Mouse (Mus musculus): ENCODE measurements around the gene Clec2g.

DNA sequence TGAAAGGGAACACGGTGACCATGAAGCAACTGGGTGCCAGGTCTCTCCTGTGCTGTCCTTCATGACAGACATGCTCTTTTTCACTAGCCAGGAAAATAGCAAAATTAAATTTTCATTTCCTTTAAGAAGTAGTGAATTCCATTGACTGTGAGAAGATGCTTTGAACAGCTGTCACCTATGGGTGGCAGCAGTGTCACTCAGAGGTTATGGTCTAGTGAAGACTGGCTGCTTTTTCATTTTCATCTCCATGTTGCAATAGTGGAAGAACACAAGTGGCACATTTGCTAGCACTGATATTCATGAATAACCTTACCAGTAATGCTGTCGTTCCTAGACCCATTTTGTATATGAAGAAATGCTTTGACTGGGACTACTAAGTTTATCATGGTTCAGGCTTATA, 99.2 kb downstream of the Clec2g start:
- TF ChIP-seq CTCF (IDR thresholded peaks at IDR 0.05; ENCODE audit: low read depth, low read length) (no peak), GATA2 (IDR thresholded peaks at IDR 0.05; ENCODE audit: borderline replicate concordance, low read depth, low read length) (no peak), POLR2AphosphoS5 (IDR thresholded peaks at IDR 0.05; ENCODE audit: insufficient replicate concordance, low read depth, low read length) (no peak)

Measured in G1E (cell line).